Mouse (Mus musculus) cortical plate, adult 2 months (tissue): ENCODE data around the gene Crocc2.

Experiments used
- CTCF ChIP-seq: fragments of 200-500 bp; IDR thresholded peaks from 2 replicates; pipeline ENCODE4 v1.5.1; 2011; ENCODE audit warnings: mild to moderate bottlenecking, control low read depth, low read length; ENCODE audit not compliant: insufficient read depth; ENCODE audit errors: extremely low read depth
- POLR2A ChIP-seq: fragments of 200-500 bp; IDR thresholded peaks from 2 replicates; pipeline ENCODE4 v1.6.1; 2011; ENCODE audit warnings: mild to moderate bottlenecking, low read length, control low read depth; ENCODE audit not compliant: insufficient read depth; ENCODE audit errors: extremely low read depth

- no peak for TF ChIP-seq CTCF
- TF ChIP-seq POLR2A = no peak
These were observed 24.3 kb upstream of the Crocc2 start for GRCm38 (mm10) chr1:93144176-93144575.
